ENCODE assay signal across 8 mouse cellular contexts in genomic region chr5:146230864-146231654, GRCm38 (mm10). TPM values are rescaled to one million over a fixed set of nuclear protein-coding genes. Genes with fewer than 3 reads are reported as not detected.
A peak's percentile ranks its signal among the peaks of the same experiment; 100 is the strongest.
DNase-seq lines count a peak whose midpoint lies in the region; ATAC-seq and TF ChIP-seq lines count a peak whose summit lies in the region.

Gene Cdk8, plus strand, starts transcription at chr5:146231230.

- H3K4me1 ChIP-seq in erythroblast, embryonic 14.5 days (ENCODE audit: control insufficient read depth), result peaks cover 40% of the 10 kb centered on the region
- H3K4me1 ChIP-seq in heart, embryonic 11.5 days (ENCODE audit: control insufficient read depth, insufficient read depth, low read length), result 0 out of 2 replicates have a peak, but pooled peaks cover 2% of the 10 kb centered on the region
- peaks cover 32% of the 10 kb centered on the region for H3K4me1 ChIP-seq in kidney, embryonic 16.5 days (ENCODE audit: insufficient read depth, low read length)
- H3K4me1 ChIP-seq in liver, adult 2 months (ENCODE audit: control insufficient read depth, insufficient read depth, low read length), result peaks cover 9% of the 10 kb centered on the region

- peak; percentile 89 for ATAC-seq in heart, embryonic 11.5 days (replicated peaks; ENCODE audit: insufficient number of reproducible peaks, low FRiP score, low TSS enrichment)
- ATAC-seq in kidney, embryonic 16.5 days (ENCODE audit: low FRiP score, low TSS enrichment), result peak; percentile 95

- peak; percentile 99 for DNase-seq in brain, embryonic 14.5 days (ENCODE audit: low read depth)
- peak; percentile 93 for DNase-seq in liver, adult 2 months (ENCODE audit: extremely low read depth, low read depth, low spot score)
- peak; percentile 95 for DNase-seq in splenic B cell, adult 2 months (ENCODE audit: low read depth, low spot score)

- peaks cover 50% of the 10 kb centered on the region for H3K79me2 ChIP-seq in C2C12 (ENCODE audit: control insufficient read depth, insufficient read depth)
- peaks cover 6% of the 10 kb centered on the region; the same call in 1 of the 2 replicates for H3K79me2 ChIP-seq in liver, adult 2 months (ENCODE audit: control insufficient read depth, insufficient read depth, low read length)
- H3K79me2 ChIP-seq in myocyte (ENCODE audit: control insufficient read depth, insufficient read depth), result peaks cover 46% of the 10 kb centered on the region

- peak within 1 kb of the TSS; percentile 60 for H3K4me3 ChIP-seq in C2C12 (ENCODE audit: insufficient read depth, poor library complexity, severe bottlenecking)
- peak within 1 kb of the TSS; percentile 79 for H3K4me3 ChIP-seq in erythroblast, embryonic 14.5 days (replicated peaks)
- peak within 1 kb of the TSS; percentile 84 for H3K4me3 ChIP-seq in heart, embryonic 11.5 days (ENCODE audit: low read depth, low read length)
- H3K4me3 ChIP-seq in kidney, embryonic 16.5 days (ENCODE audit: low read length), result peak within 1 kb of the TSS; percentile 82
- peak within 1 kb of the TSS; percentile 80 for H3K4me3 ChIP-seq in liver, adult 2 months (ENCODE audit: insufficient read depth, low read depth, low read length)
- H3K4me3 ChIP-seq in myocyte, result peak within 1 kb of the TSS; percentile 71

- H3K27me3 ChIP-seq in C2C12 (ENCODE audit: control insufficient read depth, insufficient read depth, insufficient read length) (no peaks in the 10 kb centered on the region), myocyte (ENCODE audit: control insufficient read depth, insufficient read depth, insufficient read length) (no peaks in the 10 kb centered on the region)
- peaks cover 5% of the 10 kb centered on the region for H3K27me3 ChIP-seq in erythroblast, embryonic 14.5 days (ENCODE audit: control insufficient read depth)
- no peaks in the 10 kb centered on the region for H3K27me3 ChIP-seq in heart, embryonic 11.5 days (ENCODE audit: control insufficient read depth, insufficient read depth, low read length)
- no peaks in the 10 kb centered on the region for H3K27me3 ChIP-seq in kidney, embryonic 16.5 days (ENCODE audit: insufficient read depth, low read length)
- no peaks in the 10 kb centered on the region for H3K27me3 ChIP-seq in liver, adult 2 months (ENCODE audit: control insufficient read depth, insufficient read depth, low read length)
- no peaks in the 10 kb centered on the region for H3K27me3 ChIP-seq in splenic B cell, adult 2 months (ENCODE audit: control insufficient read depth, insufficient read depth, low read length, poor library complexity, severe bottlenecking)

- H3ac ChIP-seq in C2C12 (ENCODE audit: control insufficient read depth, insufficient read length, low read depth) (peak within 1 kb of the TSS; percentile 94), myocyte (ENCODE audit: control insufficient read depth, insufficient read length) (peak within 1 kb of the TSS; percentile 93)

- TF ChIP-seq POLR2A in brain, embryonic 14.5 days (IDR thresholded peaks at IDR 0.05; ENCODE audit: borderline replicate concordance, extremely low read depth, insufficient read depth, insufficient read length, poor library complexity, severe bottlenecking), result peak; percentile 53; the same call in 1 of the 2 replicates
- peak; percentile 74; the same call in 1 of the 2 replicates for TF ChIP-seq POLR2A in liver, adult 2 months (IDR thresholded peaks at IDR 0.05; ENCODE audit: extremely low read depth, insufficient read depth, low read length)
- peak; percentile 76 for TF ChIP-seq POLR2A in myocyte (IDR thresholded peaks at IDR 0.05; ENCODE audit: insufficient read length, low read depth)

- under 1% methylated on average over 80 of the region's 102 CpGs for whole genome bisulfite sequencing in heart, embryonic 11.5 days (ENCODE audit: insufficient replicate concordance)
- WGBS in kidney, embryonic 16.5 days, result under 1% methylated on average over 79 of the region's 102 CpGs
- under 1% methylated on average over 93 of the region's 102 CpGs for WGBS in liver, adult 2 months

- H3K9ac ChIP-seq in heart, embryonic 11.5 days (ENCODE audit: low read depth, low read length), result peak within 1 kb of the TSS; percentile 90
- peak within 1 kb of the TSS; percentile 91 for H3K9ac ChIP-seq in kidney, embryonic 16.5 days (replicated peaks; ENCODE audit: low read length)
- peak within 1 kb of the TSS; percentile 91 for H3K9ac ChIP-seq in liver, adult 2 months (ENCODE audit: low read depth, low read length)

- TF ChIP-seq CTCF in C2C12 (IDR thresholded peaks at IDR 0.05; ENCODE audit: control insufficient read depth, insufficient read depth, insufficient read length), result no peak
- TF ChIP-seq CTCF in brain, embryonic 14.5 days (IDR thresholded peaks at IDR 0.05; ENCODE audit: borderline replicate concordance, extremely low read depth, insufficient read depth, insufficient read length), result no peak
- TF ChIP-seq CTCF in liver, adult 2 months (IDR thresholded peaks at IDR 0.05; ENCODE audit: low read depth, low read length), result no peak

- H3K4me2 ChIP-seq in heart, embryonic 11.5 days, result peak within 1 kb of the TSS; percentile 89
- H3K4me2 ChIP-seq in kidney, embryonic 16.5 days (replicated peaks; ENCODE audit: low read depth, low read length), result peak within 1 kb of the TSS; percentile 79
- peak within 1 kb of the TSS; percentile 78 for H3K4me2 ChIP-seq in myocyte (ENCODE audit: low read depth)

- peaks cover 5% of the 10 kb centered on the region for H3K36me3 ChIP-seq in C2C12 (ENCODE audit: control insufficient read depth, insufficient read depth)
- H3K36me3 ChIP-seq in erythroblast, embryonic 14.5 days (ENCODE audit: control insufficient read depth), result peaks cover 23% of the 10 kb centered on the region
- no peaks in the 10 kb centered on the region for H3K36me3 ChIP-seq in heart, embryonic 11.5 days (ENCODE audit: control insufficient read depth, insufficient read depth, low read length)
- H3K36me3 ChIP-seq in kidney, embryonic 16.5 days (ENCODE audit: insufficient read depth, low read length), result no peaks in the 10 kb centered on the region
- no peaks in the 10 kb centered on the region for H3K36me3 ChIP-seq in liver, adult 2 months (ENCODE audit: control insufficient read depth, insufficient read depth, low read length)
- no peaks in the 10 kb centered on the region for H3K36me3 ChIP-seq in myocyte (ENCODE audit: control insufficient read depth, insufficient read depth)
- H3K36me3 ChIP-seq in splenic B cell, adult 2 months (ENCODE audit: control insufficient read depth, insufficient read depth, low read length, poor library complexity, severe bottlenecking), result no peaks in the 10 kb centered on the region

- peak within 1 kb of the TSS; percentile 97 for H3K27ac ChIP-seq in heart, embryonic 11.5 days (ENCODE audit: low read depth, low read length)
- H3K27ac ChIP-seq in kidney, embryonic 16.5 days (ENCODE audit: low read length), result peak within 1 kb of the TSS; percentile 100
- peak within 1 kb of the TSS; percentile 79 for H3K27ac ChIP-seq in liver, adult 2 months (replicated peaks; ENCODE audit: insufficient read depth, low read depth, low read length)

- H3K79me3 ChIP-seq in C2C12 (ENCODE audit: low read depth), result peaks cover 46% of the 10 kb centered on the region

- H3K9me3 ChIP-seq in erythroblast, embryonic 14.5 days (ENCODE audit: control insufficient read depth, low read length), result no peaks in the 10 kb centered on the region
- no peaks in the 10 kb centered on the region for H3K9me3 ChIP-seq in heart, embryonic 11.5 days (replicated peaks; ENCODE audit: control insufficient read depth, low read length)
- no peaks in the 10 kb centered on the region for H3K9me3 ChIP-seq in kidney, embryonic 16.5 days (ENCODE audit: low read length)

TF ChIP-seq in C2C12, 6 proteins besides CTCF, POLR2A, EP300 and RAD21:
- TF ChIP-seq MAX (IDR thresholded peaks at IDR 0.05) (peak; percentile 85), MYOG (IDR thresholded peaks at IDR 0.05; ENCODE audit: control insufficient read depth, extremely low read depth, insufficient read length) (no peak), USF1 (IDR thresholded peaks at IDR 0.05; ENCODE audit: low read depth) (peak; percentile 14), MYOD1 (IDR thresholded peaks at IDR 0.05; ENCODE audit: control insufficient read depth, insufficient read length, low read depth) (no peak)

TF ChIP-seq in myocyte, 11 proteins besides CTCF, POLR2A, EP300 and RAD21:
- TF ChIP-seq E2F4 (IDR thresholded peaks at IDR 0.05; ENCODE audit: insufficient read depth), result no peak
- peak; percentile 78 for TF ChIP-seq POLR2AphosphoS2 (IDR thresholded peaks at IDR 0.05; ENCODE audit: insufficient read length, low read depth)
- TF ChIP-seq MYOG (IDR thresholded peaks at IDR 0.05; ENCODE audit: control insufficient read depth in 1 of 3, insufficient read depth in 1 of 3, insufficient read length in 2 of 3, low read depth in 2 of 3), result peak in 1 of 3 experiments; percentile 46
- peak in 2 of 3 experiments; percentile 2 to 69 for TF ChIP-seq MYOD1 (IDR thresholded peaks at IDR 0.05; ENCODE audit: control insufficient read depth in 1 of 3, insufficient read length in 2 of 3, low read depth in 2 of 3)
- TF ChIP-seq REST (IDR thresholded peaks at IDR 0.05; ENCODE audit: insufficient read depth, insufficient read length), result peak; percentile 22

RNA-seq across cellular contexts. Expression of gene Cdk8, which starts in this region (rescaled TPM):
- polyA plus RNA-seq in C2C12 (2012; fragmentation: generic; extraction: Trizol), result 19.5 TPM
- polyA plus RNA-seq in brain, embryonic 14.5 days (2012; rRNA removed), result 69.9 and 76.2 TPM in 2 replicates
- 9.3 and 11.8 TPM in 2 replicates for polyA plus RNA-seq in erythroblast, embryonic 14.5 days (2012)
- polyA plus RNA-seq in heart, embryonic 11.5 days (2014; fragmentation: Nextera tagmentation; extraction: Ambion mirVana), result 19.9 and 24.0 TPM in 2 replicates
- 11.4 and 12.4 TPM in 2 replicates for polyA plus RNA-seq in kidney, embryonic 16.5 days (2015; fragmentation: Nextera tagmentation; extraction: Ambion mirVana)
- 27.8 and 32.5 TPM in 2 replicates for total RNA-seq in liver, adult 2 months (2014; rRNA removed)
- polyA plus RNA-seq in liver, adult 2 months (2012; rRNA removed), result 19.3 and 25.2 TPM in 2 replicates
- 11.0 TPM for polyA plus RNA-seq in myocyte (2012; fragmentation: generic; extraction: Trizol)

Comparison
In these comparisons a context has a peak if more than half of its experiments do, and no peak if none do; other contexts are left out.
1. Peak in every context shown above with its lines: DNase-seq, ATAC-seq, H3K4me3 ChIP-seq and H3K27ac ChIP-seq.